Mouse (Mus musculus) stomach, postnatal 0 days (tissue): ENCODE data around the gene Mios. TPM values are rescaled to one million over a fixed set of nuclear protein-coding genes. Genes with fewer than 3 reads are reported as not detected.

Source experiments
- ATAC-seq: fragments of 200-750 bp; cut with Nextera tagmentation; 2 replicates; pipeline ENCODE4 v1.8.0; 2017; ENCODE audit not compliant: low FRiP score, low TSS enrichment
- DNase-seq: peaks from one replicate; pipeline ENCODE4 v3.0.0-alpha.2; 2016; ENCODE audit warnings: low spot score
- H3K27ac ChIP-seq: fragments of 300-500 bp; sonication (generic); replicated peaks from 2 replicates; pipeline ENCODE4 v1.5.1; 2014; ENCODE audit warnings: mild to moderate bottlenecking, control low read depth
- H3K27me3 ChIP-seq: fragments of 300-500 bp; sonication (generic); 2 replicates; pipeline ENCODE4 v1.6.1; 2014; ENCODE audit warnings: low read length; ENCODE audit not compliant: control insufficient read depth, insufficient read depth
- H3K36me3 ChIP-seq: fragments of 300-500 bp; sonication (generic); 2 replicates; pipeline ENCODE4 v1.6.1; 2014; ENCODE audit warnings: low read length, mixed read lengths; ENCODE audit not compliant: control insufficient read depth, insufficient read depth
- H3K4me1 ChIP-seq: fragments of 300-500 bp; sonication (generic); replicated peaks from 2 replicates; pipeline ENCODE4 v1.6.1; 2014; ENCODE audit warnings: antibody characterized with exemption; ENCODE audit not compliant: control insufficient read depth, insufficient read depth
- H3K4me2 ChIP-seq: fragments of 300-500 bp; sonication (generic); replicated peaks from 2 replicates; pipeline ENCODE4 v1.6.1; 2014; ENCODE audit warnings: low read depth, mild to moderate bottlenecking, control low read depth, moderate library complexity
- H3K4me3 ChIP-seq: fragments of 300-500 bp; sonication (generic); 2 replicates; pipeline ENCODE4 v1.5.1; 2014; ENCODE audit warnings: low read depth, low read length, control low read depth
- H3K9ac ChIP-seq: fragments of 300-500 bp; sonication (generic); 2 replicates; pipeline ENCODE4 v1.6.1; 2014; ENCODE audit warnings: mild to moderate bottlenecking, low read length, control low read depth, mixed read lengths
- H3K9me3 ChIP-seq: fragments of 300-500 bp; sonication (generic); 2 replicates; pipeline ENCODE4 v1.6.1; 2016; ENCODE audit warnings: low read length; ENCODE audit not compliant: control insufficient read depth
- CTCF ChIP-seq: IDR thresholded peaks from 2 replicates; pipeline ENCODE4 v1.5.1; 2016; ENCODE audit warnings: antibody characterized with exemption, low read depth, mild to moderate bottlenecking, moderate library complexity
- EP300 ChIP-seq: optimal IDR thresholded peaks from 2 replicates; pipeline ENCODE3; 2016; ENCODE audit warnings: antibody characterized with exemption
- WGBS: fragments of 180-500 bp; shearing (Covaris S2); extraction: QIAGEN DNeasy Blood & Tissue Kit; methylation state at CpG from one replicate; pipeline ENCODE4 v1.1.7; 2014; 5-methylcytosine and 5-hydroxymethylcytosine counted together
- polyA plus RNA-seq: library from polyadenylated mRNA; unstranded; fragments of >200 nt; fragmentation: Nextera tagmentation; extraction: Ambion mirVana; gene quantifications from 2 replicates; pipeline ENCODE4 v1.2.1, GENCODE M21; 2015

Gene Mios
- polyA plus RNA-seq, 1 experiment from 2014 or later, result 11.9 TPM

DNA sequence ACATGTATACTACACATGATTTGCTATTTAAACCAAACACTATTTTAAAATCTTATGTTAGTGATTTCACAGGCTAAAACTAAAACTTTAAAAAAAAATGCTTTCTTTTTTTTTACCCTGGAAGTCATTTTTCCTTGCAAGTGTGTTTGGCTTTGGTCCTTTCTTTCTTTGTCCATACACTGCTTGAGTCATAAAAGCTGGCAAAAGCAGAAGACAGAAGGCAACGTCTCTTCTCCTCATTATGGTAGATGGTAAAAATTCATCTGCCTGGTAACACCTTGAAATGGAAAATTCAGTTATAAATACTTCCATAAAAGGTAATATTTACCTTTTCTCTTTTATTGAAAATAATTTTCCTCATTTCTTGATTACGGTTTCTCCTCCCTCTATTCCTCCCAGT is 32.9 kb upstream of the Mios start:
- WGBS, result 79% methylated on average over 2 of the region's 2 CpGs
- Histone ChIP-seq H3K4me1 (no peaks in the 10 kb centered on the region), H3K4me3 (no peak overlapping the region), H3K9me3 (no peaks in the 10 kb centered on the region), H3K4me2 (no peak overlapping the region), H3K9ac (no peak overlapping the region), H3K27ac (no peak overlapping the region), H3K27me3 (no peaks in the 10 kb centered on the region), H3K36me3 (no peaks in the 10 kb centered on the region)
- no peak for DNase-seq
- no peak for ATAC-seq
- no peak for TF ChIP-seq CTCF
- TF ChIP-seq EP300, result no peak

DNA sequence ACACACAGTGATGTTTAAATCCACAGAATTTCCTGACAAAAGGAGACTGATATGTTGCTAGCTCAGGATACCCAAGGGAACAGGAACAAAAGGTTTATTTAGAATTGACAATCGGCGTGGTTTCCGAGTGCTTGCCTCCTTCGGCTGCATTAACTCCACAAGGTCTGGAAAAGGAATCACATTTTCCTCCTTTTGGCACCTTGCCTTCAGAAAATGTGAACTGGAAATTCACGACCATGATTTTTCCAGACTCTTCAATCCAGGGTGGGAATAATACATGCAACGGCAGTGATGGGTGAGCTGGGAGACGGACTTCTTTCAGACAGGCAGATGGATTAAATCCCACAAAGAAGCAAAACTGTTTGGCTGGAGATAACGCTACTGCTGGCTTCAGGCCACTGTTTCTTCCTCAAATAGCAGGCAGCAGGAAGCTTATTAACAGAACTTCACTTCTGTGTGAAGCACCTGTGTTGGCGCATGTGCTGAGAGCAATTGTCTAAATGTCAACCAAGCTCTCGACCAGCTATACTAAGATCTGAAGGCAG is 30.6 kb upstream of the Mios start:
- H3K27ac ChIP-seq, result no peak overlapping the region
- ATAC-seq, result no peak
- H3K9ac ChIP-seq, result no peak overlapping the region
- no peaks in the 10 kb centered on the region for H3K9me3 ChIP-seq
- 8% methylated on average over 10 of the region's 10 CpGs for WGBS
- H3K4me1 ChIP-seq, result no peaks in the 10 kb centered on the region
- no peak for DNase-seq
- no peaks in the 10 kb centered on the region for H3K36me3 ChIP-seq
- peak overlapping the region; percentile 26; the same call in 1 of the 2 replicates for H3K4me2 ChIP-seq
- TF ChIP-seq EP300, result no peak
- TF ChIP-seq CTCF, result no peak
- no peak overlapping the region for H3K4me3 ChIP-seq
- no peaks in the 10 kb centered on the region for H3K27me3 ChIP-seq

DNA sequence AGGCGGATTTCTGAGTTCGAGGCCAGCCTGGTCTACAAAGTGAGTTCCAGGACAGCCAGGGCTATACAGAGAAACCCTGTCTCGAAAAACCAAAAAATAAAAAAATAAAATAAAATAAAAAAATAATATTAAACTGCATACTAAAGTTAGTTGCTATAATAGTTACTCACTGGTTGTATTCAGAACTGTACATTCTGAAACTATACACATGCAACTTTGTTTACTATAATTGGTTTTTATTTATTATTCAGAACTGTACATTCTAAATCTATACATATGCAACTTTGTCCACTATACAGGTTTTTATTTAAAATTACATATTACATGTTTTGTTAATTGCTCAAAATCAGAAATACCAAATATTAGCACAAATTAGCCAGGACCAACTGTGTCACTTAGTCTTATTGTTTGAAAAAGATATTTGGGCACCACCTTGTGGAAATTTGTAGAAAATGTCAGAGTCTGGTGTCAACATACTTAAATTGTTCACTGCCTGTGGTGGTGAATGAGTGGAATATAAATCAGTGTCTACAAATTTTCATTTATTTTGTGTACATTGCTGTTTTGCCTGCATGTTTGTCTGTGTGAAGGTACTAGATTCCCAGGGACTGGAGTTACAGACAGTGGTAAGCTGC is 20.3 kb upstream of the Mios start:
- Histone ChIP-seq H3K4me3 (no peak overlapping the region), H3K27me3 (no peaks in the 10 kb centered on the region), H3K9ac (no peak overlapping the region), H3K4me1 (no peaks in the 10 kb centered on the region), H3K27ac (no peak overlapping the region), H3K36me3 (no peaks in the 10 kb centered on the region), H3K4me2 (no peak overlapping the region), H3K9me3 (no peaks in the 10 kb centered on the region)
- TF ChIP-seq EP300 (no peak), CTCF (peak; percentile 74)
- DNase-seq (no peak), ATAC-seq (no peak)
- WGBS, result over 99% methylated on average over 3 of the region's 3 CpGs

DNA sequence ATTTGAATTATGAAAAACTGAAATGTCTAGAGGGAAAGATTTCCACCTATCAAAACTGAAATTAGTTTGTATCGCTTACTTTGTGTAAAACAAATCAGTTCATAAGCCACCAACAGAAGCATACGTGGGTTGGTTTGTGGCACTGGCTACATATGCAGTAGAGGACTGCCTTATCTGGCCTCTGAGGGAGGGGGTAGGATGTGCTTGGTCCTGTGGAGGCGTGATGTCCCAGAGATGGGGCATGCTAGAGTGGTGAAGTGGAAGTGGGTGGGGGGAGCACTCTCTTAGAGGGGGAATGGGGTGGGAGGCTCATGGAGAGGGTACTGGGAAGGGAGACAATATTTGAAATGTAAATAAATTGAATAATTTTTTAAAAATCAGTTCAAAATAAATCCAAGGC is 19.1 kb upstream of the Mios start:
- 73% methylated on average over 3 of the region's 3 CpGs for WGBS
- DNase-seq, result no peak
- ATAC-seq, result no peak
- Histone ChIP-seq H3K36me3 (no peaks in the 10 kb centered on the region), H3K4me3 (no peak overlapping the region), H3K9ac (no peak overlapping the region), H3K27me3 (no peaks in the 10 kb centered on the region), H3K27ac (no peak overlapping the region), H3K9me3 (no peaks in the 10 kb centered on the region), H3K4me1 (no peaks in the 10 kb centered on the region), H3K4me2 (no peak overlapping the region)
- no peak for TF ChIP-seq EP300
- no peak for TF ChIP-seq CTCF

DNA sequence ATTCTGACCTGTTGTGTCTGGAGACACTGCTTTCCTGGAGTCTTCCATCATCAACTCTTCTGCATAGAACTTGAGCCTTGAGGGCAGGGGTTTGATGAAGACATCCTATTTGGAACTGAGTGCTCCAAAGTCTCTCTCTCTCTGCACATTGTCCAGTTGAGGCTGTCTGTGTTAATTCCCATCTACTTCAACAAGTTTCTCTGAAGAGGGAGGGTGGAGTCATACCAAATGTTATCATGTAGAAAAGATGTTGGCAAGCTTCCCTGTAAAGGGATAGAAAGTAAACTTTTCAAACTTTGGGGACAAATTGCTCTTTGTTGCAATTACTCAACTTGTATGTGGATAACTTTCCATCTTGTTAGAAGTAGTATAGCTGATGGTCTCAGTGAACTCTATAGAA is 16.5 kb upstream of the Mios start, which contains the start of gene Col28a1:
Col28a1 (minus strand) TSS at position 101 of the 400 bp plus-strand sequence.
- no peaks in the 10 kb centered on the region for H3K36me3 ChIP-seq
- no peaks in the 10 kb centered on the region for H3K27me3 ChIP-seq
- no peaks in the 10 kb centered on the region for H3K9me3 ChIP-seq
- no peak for DNase-seq
- H3K4me1 ChIP-seq, result no peaks in the 10 kb centered on the region
- no peak within 1 kb of the TSS for H3K4me3 ChIP-seq
- no peak within 1 kb of the TSS for H3K27ac ChIP-seq
- H3K9ac ChIP-seq, result no peak within 1 kb of the TSS
- no peak within 1 kb of the TSS for H3K4me2 ChIP-seq
- ATAC-seq, result no peak
- TF ChIP-seq EP300, result no peak
- TF ChIP-seq CTCF, result no peak

DNA sequence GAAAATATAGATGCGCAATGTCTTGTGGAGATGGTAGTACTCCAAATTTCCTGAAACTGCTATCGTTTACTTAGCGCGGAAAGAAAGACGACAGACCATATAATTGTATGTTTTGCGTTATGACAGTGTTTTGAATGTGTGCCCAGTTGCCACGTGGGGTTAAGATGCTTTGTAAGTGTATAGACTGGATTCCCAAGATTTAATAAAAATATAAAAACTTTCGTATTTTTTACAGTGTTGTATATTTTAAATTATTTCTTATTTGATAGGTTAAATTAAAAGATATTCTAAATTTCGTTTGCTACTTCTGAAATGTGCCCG is 804 bp downstream of the Mios start:
- H3K9ac ChIP-seq, result peak overlapping the region; percentile 95
- peak overlapping the region; percentile 81 for H3K4me3 ChIP-seq
- H3K4me1 ChIP-seq, result no peaks in the 10 kb centered on the region
- 10% methylated on average over 10 of the region's 10 CpGs for WGBS
- no peaks in the 10 kb centered on the region for H3K9me3 ChIP-seq
- H3K27ac ChIP-seq, result peak overlapping the region; percentile 96
- no peak for TF ChIP-seq CTCF
- no peak for TF ChIP-seq EP300
- H3K27me3 ChIP-seq, result no peaks in the 10 kb centered on the region
- DNase-seq (no peak), ATAC-seq (no peak)
- no peaks in the 10 kb centered on the region for H3K36me3 ChIP-seq
- H3K4me2 ChIP-seq, result peak overlapping the region; percentile 67
